27 mouse cellular contexts compared by ENCODE assay signal in genomic region chr10:60110908-60111475, GRCm38 (mm10). TPM values are rescaled to one million over a fixed set of nuclear protein-coding genes. Genes with fewer than 3 reads are reported as not detected.
DNase-seq lines count a peak whose midpoint lies in the region; ATAC-seq and TF ChIP-seq lines count a peak whose summit lies in the region.
"Had no signal": no experiment of that assay in that cellular context is flagged by ENCODE, and none has a peak within 500 bp of the region (broad histone marks: within the 10 kb centered on the region; RNA-seq: fewer than 3 reads in every experiment).

No protein-coding gene starts in this region.

- peak overlapping the region; percentile 0; the same call in 1 of the 2 replicates for H3K4me3 ChIP-seq in layer of hippocampus, adult 2 months
- no peak overlapping the region for H3K4me3 ChIP-seq in neural tube, embryonic 15.5 days (replicated peaks)
- H3K4me3 ChIP-seq: embryonic facial prominence, embryonic 12.5 days; embryonic facial prominence, embryonic 15.5 days; forebrain, embryonic 12.5 days; forebrain, embryonic 15.5 days; heart, embryonic 12.5 days; heart, embryonic 15.5 days; hindbrain, embryonic 10.5 days; hindbrain, embryonic 13.5 days; intestine, embryonic 15.5 days had no signal

- 89% methylated on average over 10 of the region's 10 CpGs for WGBS in neural tube, embryonic 15.5 days

- 0 out of 2 replicates have a peak, but pooled peaks cover 4% of the 10 kb centered on the region for H3K36me3 ChIP-seq in neural tube, embryonic 15.5 days
- H3K36me3 ChIP-seq: embryonic facial prominence, embryonic 12.5 days; embryonic facial prominence, embryonic 15.5 days; forebrain, embryonic 12.5 days; forebrain, embryonic 15.5 days; heart, embryonic 12.5 days; heart, embryonic 15.5 days; intestine, embryonic 15.5 days had no signal

- no peak for TF ChIP-seq CTCF in layer of hippocampus, adult 2 months (conservative IDR thresholded peaks at IDR 0.05)

- H3K27me3 ChIP-seq in neural tube, embryonic 15.5 days (replicated peaks): no peaks in the 10 kb centered on the region

- peak; percentile 58 for DNase-seq in cerebellum, adult 9-10 months
- DNase-seq in cerebellum, postnatal 4 days (ENCODE audit: low spot score in 2 of 2): no peak
- no peak for DNase-seq in layer of hippocampus, adult 2 months (ENCODE audit: low spot score in 2 of 2)
- DNase-seq in layer of hippocampus, postnatal 10 days (ENCODE audit: low spot score in 2 of 2): no peak
- DNase-seq in right cerebral cortex, adult 18-20 months: peak; percentile 47
- no peak for DNase-seq in right cerebral cortex, postnatal 14 days
- DNase-seq: adrenal gland, adult 2 months; adrenal gland, postnatal 14 days; gastrocnemius, postnatal 10 days; gastrocnemius, postnatal 36 days; heart, postnatal 10 days; heart, postnatal 36 days had no signal

- H3K9me3 ChIP-seq in neural tube, embryonic 15.5 days (replicated peaks): no peaks in the 10 kb centered on the region
- H3K9me3 ChIP-seq: embryonic facial prominence, embryonic 12.5 days; embryonic facial prominence, embryonic 15.5 days; forebrain, embryonic 12.5 days; forebrain, embryonic 15.5 days; heart, embryonic 12.5 days; heart, embryonic 15.5 days; hindbrain, embryonic 10.5 days; hindbrain, embryonic 13.5 days; intestine, embryonic 15.5 days had no signal

- no peak overlapping the region for H3K4me2 ChIP-seq in neural tube, embryonic 15.5 days
- H3K4me2 ChIP-seq: embryonic facial prominence, embryonic 12.5 days; embryonic facial prominence, embryonic 15.5 days; forebrain, embryonic 12.5 days; forebrain, embryonic 15.5 days; heart, embryonic 12.5 days; heart, embryonic 15.5 days; intestine, embryonic 15.5 days had no signal

- no peak for ATAC-seq in neural tube, embryonic 15.5 days (ENCODE audit: low FRiP score)
- no peak for ATAC-seq in erythroid progenitor cell, adult 5-6 weeks (replicated peaks; ENCODE audit: low FRiP score, poor library complexity, severe bottlenecking)
- ATAC-seq: CD4-positive, CD25-positive, alpha-beta regulatory T cell, adult 4 months; forebrain, embryonic 15.5 days; hindbrain, embryonic 16.5 days; intestine, embryonic 15.5 days had no signal

- no peak overlapping the region for H3K9ac ChIP-seq in neural tube, embryonic 15.5 days (replicated peaks)
- H3K9ac ChIP-seq: embryonic facial prominence, embryonic 12.5 days; embryonic facial prominence, embryonic 15.5 days; forebrain, embryonic 12.5 days; forebrain, embryonic 15.5 days; heart, embryonic 12.5 days; heart, embryonic 15.5 days; intestine, embryonic 15.5 days had no signal

- H3K4me1 ChIP-seq in neural tube, embryonic 15.5 days: peaks cover 67% of the 10 kb centered on the region

- peak overlapping the region; percentile 98 for H3K27ac ChIP-seq in layer of hippocampus, adult 2 months
- H3K27ac ChIP-seq in neural tube, embryonic 15.5 days (replicated peaks): 0 out of 2 replicates have a peak overlapping the region, but pooled peaks have one; percentile 45
- H3K27ac ChIP-seq: embryonic facial prominence, embryonic 12.5 days; embryonic facial prominence, embryonic 15.5 days; forebrain, embryonic 12.5 days; forebrain, embryonic 15.5 days; heart, embryonic 15.5 days; hindbrain, embryonic 10.5 days; intestine, embryonic 15.5 days had no signal

RNA-seq across cellular contexts. Expression of gene Spock2, which starts 5.0 kb away (rescaled TPM):
- 100 to 1,000 TPM; 476 to 514 TPM for total RNA-seq in layer of hippocampus, adult 2 months (2021)
- 100 to 1,000 TPM; 446 to 471 TPM for total RNA-seq in layer of hippocampus, postnatal 10 days (2021)
- 114 and 122 TPM in 2 replicates for polyA plus RNA-seq in neural tube, embryonic 15.5 days (2015; fragmentation: Nextera tagmentation; extraction: Ambion mirVana)
- not detected in 2 replicates for total RNA-seq in erythroid progenitor cell, adult 5-6 weeks (2015; ENCODE audit: low replicate concordance)
- not detected in 2 replicates for total RNA-seq in erythroid progenitor cell, adult 5-6 weeks (2017; ENCODE audit: low replicate concordance)
- total RNA-seq: granulocyte monocyte progenitor cell, adult 5-6 weeks; MEL had no signal

Comparison
In these comparisons a context has a peak if more than half of its experiments do, and no peak if none do; other contexts are left out.
1. DNase-seq: peak in cerebellum, adult 9-10 months (single experiment) and right cerebral cortex, adult 18-20 months (single experiment); none in cerebellum, postnatal 4 days (0 of 2), layer of hippocampus, adult 2 months (0 of 2), layer of hippocampus, postnatal 10 days (0 of 2) and right cerebral cortex, postnatal 14 days (single experiment).
2. RNA of gene Spock2, which starts 5.0 kb away (total RNA-seq): 476 to 514 TPM in layer of hippocampus, adult 2 months and 446 to 471 TPM in layer of hippocampus, postnatal 10 days; not detected in erythroid progenitor cell, adult 5-6 weeks; every median in the first group is over 100 times any median in the second.